Mouse (Mus musculus) fat pad, adult 2 months (tissue): ENCODE measurements around the gene Ercc2.
A peak's percentile ranks its signal among the peaks of the same experiment; 100 is the strongest.

Source experiments
- DNase-seq: peaks from one replicate; pipeline ENCODE4 v3.0.0-alpha.2; 2011; ENCODE audit warnings: low read depth, low spot score; ENCODE audit errors: extremely low read depth

The Ercc2 gene

GRCm38 (mm10) chr7:19404476-19404875 is 22.7 kb downstream of the Ercc2 start, which contains the start of gene Ckm:
TSS of gene Ckm (plus strand) at chr7:19404776.
- DNase-seq = no peak

GRCm38 (mm10) chr7:19405417-19405816 is 23.6 kb downstream of the Ercc2 start:
- no peak for DNase-seq

- DNase-seq = no peak
Observed at GRCm38 (mm10) chr7:19409753-19410152, 27.9 kb downstream of the Ercc2 start.

GRCm38 (mm10) chr7:19410766-19411344 is 29.0 kb downstream of the Ercc2 start:
- no peak for DNase-seq

GRCm38 (mm10) chr7:19411783-19412182 is 30.0 kb downstream of the Ercc2 start:
- DNase-seq = no peak

- no peak for DNase-seq
Observed at GRCm38 (mm10) chr7:19413525-19413924, 31.7 kb downstream of the Ercc2 start.

- DNase-seq = no peak
Observed at GRCm38 (mm10) chr7:19416590-19416989, 34.8 kb downstream of the Ercc2 start.

GRCm38 (mm10) chr7:19420121-19420520 is 38.3 kb downstream of the Ercc2 start:
- DNase-seq = no peak

- peak; percentile 40 for DNase-seq
Observed at GRCm38 (mm10) chr7:19420821-19421636, 39.2 kb downstream of the Ercc2 start.

- DNase-seq = no peak
Observed at GRCm38 (mm10) chr7:19423083-19423482, 41.3 kb downstream of the Ercc2 start.

GRCm38 (mm10) chr7:19424051-19424450 is 42.2 kb downstream of the Ercc2 start:
- DNase-seq = no peak

- no peak for DNase-seq
Observed at GRCm38 (mm10) chr7:19426349-19426748, 44.5 kb downstream of the Ercc2 start.

GRCm38 (mm10) chr7:19426888-19427287 is 45.1 kb downstream of the Ercc2 start:
- DNase-seq = no peak

- DNase-seq = no peak
Observed at GRCm38 (mm10) chr7:19427999-19428650, 46.3 kb downstream of the Ercc2 start.

GRCm38 (mm10) chr7:19429726-19430125 is 47.9 kb downstream of the Ercc2 start:
- no peak for DNase-seq

GRCm38 (mm10) chr7:19430402-19430801 is 48.6 kb downstream of the Ercc2 start:
- no peak for DNase-seq

- no peak for DNase-seq
Observed at GRCm38 (mm10) chr7:19432475-19432874, 50.7 kb downstream of the Ercc2 start.

- DNase-seq = no peak
Observed at GRCm38 (mm10) chr7:19436276-19436675, 54.5 kb downstream of the Ercc2 start.

- DNase-seq = no peak
Observed at GRCm38 (mm10) chr7:19437048-19437447, 55.2 kb downstream of the Ercc2 start.

GRCm38 (mm10) chr7:19441448-19442091 is 59.8 kb downstream of the Ercc2 start:
- DNase-seq = no peak

GRCm38 (mm10) chr7:19443344-19443743 is 61.5 kb downstream of the Ercc2 start:
- no peak for DNase-seq
